Mouse (Mus musculus): ENCODE measurements around the gene Arfgap2.

GRCm38 (mm10) chr2:91324761-91325421 is 60.1 kb downstream of the Arfgap2 start:
- TF ChIP-seq POLR2A (IDR thresholded peaks at IDR 0.05; ENCODE audit: low read depth, low read length) (no peak), CTCF (conservative IDR thresholded peaks at IDR 0.05; ENCODE audit: insufficient read depth, insufficient read length, low read depth, low read length) (no peak)
